Mouse (Mus musculus) brain, embryonic 18.5 days (tissue): Measurements from ENCODE around the gene Rassf4.

Experiments
- DNase-seq: peaks from one replicate; pipeline ENCODE4 v3.0.0-alpha.2; 2012; ENCODE audit warnings: low read depth, low spot score

Rassf4 gene

GRCm38 (mm10) chr6:116673471-116674282 lies at the start of gene Rassf4:
Gene Rassf4, minus strand, starts transcription at chr6:116673952.
- peak; percentile 52 for DNase-seq

- no peak for DNase-seq
These were observed 45.2 kb upstream of the Rassf4 start for GRCm38 (mm10) chr6:116718920-116719319.

- no peak for DNase-seq
These were observed 44.6 kb upstream of the Rassf4 start for GRCm38 (mm10) chr6:116718361-116718760.

GRCm38 (mm10) chr6:116717851-116718250 lies 44.1 kb upstream of the Rassf4 start:
- DNase-seq, result no peak

GRCm38 (mm10) chr6:116716666-116717065 lies 42.9 kb upstream of the Rassf4 start, which contains the start of gene Tmem72:
Gene Tmem72, minus strand, starts transcription at chr6:116716913.
- no peak for DNase-seq

- DNase-seq, result no peak
These were observed 41.4 kb upstream of the Rassf4 start for GRCm38 (mm10) chr6:116715166-116715565.

GRCm38 (mm10) chr6:116714576-116714975 lies 40.8 kb upstream of the Rassf4 start:
- DNase-seq, result no peak

- no peak for DNase-seq
These were observed 40.2 kb upstream of the Rassf4 start for GRCm38 (mm10) chr6:116713966-116714365.

GRCm38 (mm10) chr6:116712503-116712902 lies 38.8 kb upstream of the Rassf4 start:
- DNase-seq, result no peak

GRCm38 (mm10) chr6:116712062-116712461 lies 38.3 kb upstream of the Rassf4 start:
- DNase-seq, result no peak

GRCm38 (mm10) chr6:116704320-116704719 lies 30.6 kb upstream of the Rassf4 start:
- peak; percentile 6 for DNase-seq

GRCm38 (mm10) chr6:116700821-116701220 lies 27.1 kb upstream of the Rassf4 start:
- no peak for DNase-seq

GRCm38 (mm10) chr6:116697896-116698425 lies 24.2 kb upstream of the Rassf4 start:
- no peak for DNase-seq

GRCm38 (mm10) chr6:116697413-116697812 lies 23.7 kb upstream of the Rassf4 start:
- DNase-seq, result no peak

- no peak for DNase-seq
These were observed 20.6 kb upstream of the Rassf4 start for GRCm38 (mm10) chr6:116694346-116694745.

GRCm38 (mm10) chr6:116693639-116694038 lies 19.9 kb upstream of the Rassf4 start:
- DNase-seq, result no peak

GRCm38 (mm10) chr6:116682317-116682716 lies 8.6 kb upstream of the Rassf4 start:
- DNase-seq, result no peak

- no peak for DNase-seq
These were observed 6.0 kb upstream of the Rassf4 start for GRCm38 (mm10) chr6:116679563-116680288.

- no peak for DNase-seq
These were observed 3.6 kb upstream of the Rassf4 start for GRCm38 (mm10) chr6:116677321-116677720.

GRCm38 (mm10) chr6:116676355-116676913 lies 2.7 kb upstream of the Rassf4 start:
- no peak for DNase-seq

GRCm38 (mm10) chr6:116674283-116674886 lies 633 bp upstream of the Rassf4 start:
- no peak for DNase-seq

- DNase-seq, result no peak
These were observed 1.4 kb downstream of the Rassf4 start for GRCm38 (mm10) chr6:116672349-116672748.
